Mouse (Mus musculus): Measurements from ENCODE around the gene Rgs1.

DNA sequence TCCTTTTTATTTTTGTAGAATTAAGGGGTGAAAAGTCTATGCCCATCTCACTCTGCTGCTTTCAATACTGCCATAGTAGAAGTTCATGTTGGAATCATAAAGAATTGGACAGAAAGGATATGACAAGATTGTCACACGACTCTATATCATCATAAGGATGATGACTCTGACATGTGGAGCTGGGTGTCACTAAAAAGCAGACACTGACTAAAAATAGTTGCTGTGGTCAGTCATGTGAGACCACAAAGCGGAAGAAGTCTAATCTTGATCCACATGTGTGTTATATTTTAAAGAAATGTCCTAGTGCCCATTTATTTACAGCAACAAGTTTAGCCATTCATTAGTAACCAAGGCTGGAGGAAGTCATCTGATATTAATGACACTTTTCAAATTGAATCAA lies 48.5 kb downstream of the Rgs1 start:
- TF ChIP-seq CTCF (IDR thresholded peaks at IDR 0.05; ENCODE audit: borderline replicate concordance, insufficient read depth, low read depth, low read length) (no peak), POLR2A (IDR thresholded peaks at IDR 0.05; ENCODE audit: borderline replicate concordance, insufficient read depth, low read length) (no peak)

Data from cerebellum, adult 2 months (tissue).